Mouse (Mus musculus) CH12.LX (cell line): Measurements from ENCODE around the gene Vps51. TPM values are rescaled to one million over a fixed set of nuclear protein-coding genes. Genes with fewer than 3 reads are reported as not detected.

Experiments used
- DNase-seq: peaks from one replicate; pipeline ENCODE4 v3.0.0-alpha.2; 2013; ENCODE audit errors: extremely low read depth
- H3K27ac ChIP-seq: 2 replicates; pipeline ENCODE4 v1.5.1; 2012; ENCODE audit warnings: low read depth, mild to moderate bottlenecking, control low read depth, moderate library complexity; ENCODE audit not compliant: insufficient read depth
- H3K27me3 ChIP-seq: replicated peaks from 2 replicates; pipeline ENCODE3; 2012; ENCODE audit warnings: inconsistent platforms
- H3K36me3 ChIP-seq, 2 experiments: replicated peaks in 1 of 2; 2 replicates each; pipeline versions ENCODE3 to v1.6.1; 2012; ENCODE audit warnings: inconsistent platforms in 1 of 2, low read length in 1 of 2, mild to moderate bottlenecking in 1 of 2, mixed read lengths in 1 of 2, moderate library complexity in 1 of 2; ENCODE audit not compliant: control insufficient read depth in 1 of 2, insufficient read depth in 1 of 2
- H3K4me1 ChIP-seq, 2 experiments: 2 replicates each; pipeline ENCODE4 v1.6.1; 2012; ENCODE audit warnings: inconsistent platforms in 1 of 2, moderate library complexity in 1 of 2; ENCODE audit not compliant: insufficient read depth in 2 of 2, control insufficient read depth in 1 of 2
- H3K4me2 ChIP-seq: 2 replicates; pipeline ENCODE4 v1.6.1; 2012; ENCODE audit warnings: low read depth, mild to moderate bottlenecking, control low read depth; ENCODE audit not compliant: poor library complexity, insufficient read depth, severe bottlenecking
- H3K4me3 ChIP-seq, 3 experiments: fragments of 150-350 bp in 1 of 3; sonication (generic) in 1 of 3; replicated peaks in 1 of 3; 2 replicates each; pipeline versions ENCODE3 to v1.5.1; 2011 to 2012; ENCODE audit warnings: low read depth in 2 of 3, low read length in 2 of 3, mild to moderate bottlenecking in 2 of 3, moderate library complexity in 2 of 3, control low read depth in 1 of 3, improper control_type of control experiment in 1 of 3, inconsistent platforms in 1 of 3, mixed read lengths in 1 of 3; ENCODE audit not compliant: poor library complexity in 1 of 3
- H3K79me2 ChIP-seq: replicated peaks from 2 replicates; pipeline ENCODE4 v1.6.1; 2012; ENCODE audit warnings: mild to moderate bottlenecking, moderate library complexity; ENCODE audit not compliant: control insufficient read depth, poor library complexity, insufficient read depth, severe bottlenecking; ENCODE audit errors: extremely low read depth
- H3K9ac ChIP-seq: 2 replicates; pipeline ENCODE4 v1.6.1; 2012; ENCODE audit warnings: low read depth, mild to moderate bottlenecking, control low read depth, moderate library complexity; ENCODE audit not compliant: insufficient read depth
- H3K9me3 ChIP-seq: replicated peaks from 2 replicates; pipeline ENCODE3; 2012; ENCODE audit warnings: low read length, inconsistent platforms, mixed read lengths
- CHD2 ChIP-seq: IDR thresholded peaks from 2 replicates; pipeline ENCODE4 v1.6.1; 2011; ENCODE audit warnings: low read length, improper control_type of control experiment
- CTCF ChIP-seq, 2 experiments: IDR thresholded peaks in 1 of 2; conservative IDR thresholded peaks in 1 of 2; 2 replicates each; pipeline ENCODE4 v1.5.1; 2011 to 2012; ENCODE audit warnings: low read depth in 2 of 2, low read length in 2 of 2, improper control_type of control experiment in 1 of 2, inconsistent platforms in 1 of 2, mild to moderate bottlenecking in 1 of 2, moderate library complexity in 1 of 2
- E2F4 ChIP-seq: IDR thresholded peaks from 2 replicates; pipeline ENCODE4 v1.6.1; 2011; ENCODE audit warnings: low read depth, low read length, improper control_type of control experiment; ENCODE audit not compliant: insufficient replicate concordance
- GABPA ChIP-seq: IDR thresholded peaks from 2 replicates; pipeline ENCODE4 v1.6.1; 2012; ENCODE audit warnings: low read depth, low read length, improper control_type of control experiment, inconsistent platforms; ENCODE audit not compliant: insufficient replicate concordance
- HCFC1 ChIP-seq: IDR thresholded peaks from 2 replicates; pipeline ENCODE4 v1.6.1; 2012; ENCODE audit warnings: low read depth, mild to moderate bottlenecking, inconsistent platforms, low read length, improper control_type of control experiment
- KAT2A ChIP-seq: IDR thresholded peaks from 2 replicates; pipeline ENCODE4 v1.6.1; 2012; ENCODE audit warnings: low read length, improper control_type of control experiment, inconsistent platforms; ENCODE audit not compliant: insufficient replicate concordance
- MAX ChIP-seq: IDR thresholded peaks from 2 replicates; pipeline ENCODE4 v1.6.1; 2011; ENCODE audit warnings: low read length, improper control_type of control experiment
- MAZ ChIP-seq: IDR thresholded peaks from 2 replicates; pipeline ENCODE4 v1.6.1; 2012; ENCODE audit warnings: low read depth, mild to moderate bottlenecking, inconsistent platforms, low read length, improper control_type of control experiment, moderate library complexity
- MEF2A ChIP-seq: IDR thresholded peaks from 2 replicates; pipeline ENCODE4 v1.6.1; 2014; ENCODE audit warnings: low read depth, mild to moderate bottlenecking, inconsistent platforms, low read length, improper control_type of control experiment, borderline replicate concordance
- MXI1 ChIP-seq: IDR thresholded peaks from 2 replicates; pipeline ENCODE4 v1.6.1; 2011; ENCODE audit warnings: mild to moderate bottlenecking, low read depth, low read length, improper control_type of control experiment
- MYC ChIP-seq: IDR thresholded peaks from 2 replicates; pipeline ENCODE4 v1.6.1; 2011; ENCODE audit warnings: low read depth, mild to moderate bottlenecking, improper control_type of control experiment, low read length
- NELFE ChIP-seq: IDR thresholded peaks from 2 replicates; pipeline ENCODE4 v1.6.1; 2011; ENCODE audit warnings: low read depth, low read length, improper control_type of control experiment
- NRF1 ChIP-seq: IDR thresholded peaks from 2 replicates; pipeline ENCODE4 v1.6.1; 2014; ENCODE audit warnings: low read depth, mild to moderate bottlenecking, inconsistent platforms, low read length, improper control_type of control experiment, moderate library complexity
- POLR2A ChIP-seq: IDR thresholded peaks from 2 replicates; pipeline ENCODE4 v1.6.1; 2011; ENCODE audit warnings: low read depth, mild to moderate bottlenecking, improper control_type of control experiment, low read length
- POLR2AphosphoS2 ChIP-seq: IDR thresholded peaks from 2 replicates; pipeline ENCODE4 v1.6.1; 2011; ENCODE audit warnings: low read depth, low read length, improper control_type of control experiment
- RCOR1 ChIP-seq: conservative IDR thresholded peaks from 2 replicates; pipeline ENCODE4 v1.6.1; 2012; ENCODE audit warnings: low read depth, mild to moderate bottlenecking, inconsistent platforms, low read length, improper control_type of control experiment
- SIN3A ChIP-seq: IDR thresholded peaks from 2 replicates; pipeline ENCODE4 v1.6.1; 2012; ENCODE audit warnings: low read length, improper control_type of control experiment, inconsistent platforms
- TBP ChIP-seq: conservative IDR thresholded peaks from 2 replicates; pipeline ENCODE4 v1.6.1; 2011; ENCODE audit warnings: low read depth, low read length, improper control_type of control experiment
- TCF12 ChIP-seq: IDR thresholded peaks from 2 replicates; pipeline ENCODE4 v1.6.1; 2014; ENCODE audit warnings: low read depth, mild to moderate bottlenecking, inconsistent platforms, low read length, improper control_type of control experiment
- USF1 ChIP-seq: IDR thresholded peaks from 2 replicates; pipeline ENCODE4 v1.6.1; 2014; ENCODE audit warnings: low read depth, mild to moderate bottlenecking, inconsistent platforms, low read length, improper control_type of control experiment
- USF2 ChIP-seq: conservative IDR thresholded peaks from 2 replicates; pipeline ENCODE4 v1.6.1; 2011; ENCODE audit warnings: low read depth, low read length, improper control_type of control experiment
- ZC3H11A ChIP-seq: IDR thresholded peaks from 2 replicates; pipeline ENCODE4 v1.6.1; 2012; ENCODE audit warnings: low read depth, mild to moderate bottlenecking, inconsistent platforms, low read length, improper control_type of control experiment
- ZMIZ1 ChIP-seq: IDR thresholded peaks from 2 replicates; pipeline ENCODE4 v1.6.1; 2012; ENCODE audit warnings: low read depth, mild to moderate bottlenecking, inconsistent platforms, low read length, improper control_type of control experiment
- dilution Hi-C: fragments of 300-500 bp; cut with MboI; formaldehyde crosslinking; loops from 2 replicates; pipeline ENCODE4 v1.14.3; 2020; ENCODE audit warnings: low sequenced_read_pairs; ENCODE audit not compliant: extremely low pct_unique_long_range_greater_than_20kb, extremely low pct_ligation_motif_present
- in situ Hi-C: fragments of 300-500 bp; cut with MboI; formaldehyde crosslinking; loops from 3 replicates; pipeline ENCODE4 v1.14.3; 2019; ENCODE audit warnings: low sequenced_read_pairs, low pct_ligation_motif_present, low pct_unique_long_range_greater_than_20kb, mixed read lengths
- polyA plus RNA-seq: library from polyadenylated mRNA; unstranded; fragments of >175 nt; gene quantifications from 2 replicates; pipeline ENCODE4 v1.2.1, GENCODE M21; 2012; ENCODE audit warnings: low read depth; ENCODE audit not compliant: insufficient read length
- total RNA-seq, 2 experiments: library from RNA; depleted of rRNA; stranded (reverse); fragments of 300-350 nt in 1 of 2; fragments of >200 nt in 1 of 2; gene quantifications; 2 replicates each; pipeline ENCODE4 v1.2.3; 2012 to 2014

Vps51 gene
- total and polyA plus RNA-seq, 3 experiments, result 37.7 to 51.2 (median 48.2) TPM

- DNase-seq, result no peak
- Histone ChIP-seq H3K4me3 (no peak overlapping the region), H3K27ac (no peak overlapping the region), H3K36me3 (peaks cover 48 to 73% of the 10 kb centered on the region in 2 experiments), H3K4me2 (no peak overlapping the region), H3K9ac (no peak overlapping the region), H3K79me2 (peaks cover 17% of the 10 kb centered on the region), H3K27me3 (no peaks in the 10 kb centered on the region), H3K4me1 (peaks cover 9 to 37% of the 10 kb centered on the region in 2 experiments), H3K9me3 (no peaks in the 10 kb centered on the region)
- TF ChIP-seq MEF2A, result no peak
- TF ChIP-seq SIN3A, result no peak
- no peak for TF ChIP-seq TCF12
- no peak for TF ChIP-seq MAX
- no peak for TF ChIP-seq NELFE
- no peak for TF ChIP-seq USF1
- TF ChIP-seq GABPA, result no peak
- TF ChIP-seq RCOR1, result no peak
- in situ Hi-C loops, result no loop called here
- dilution Hi-C loops, result no loop called here
Measured at GRCm38 (mm10) chr19:6071261-6071660, 5.8 kb downstream of the Vps51 start.

DNA sequence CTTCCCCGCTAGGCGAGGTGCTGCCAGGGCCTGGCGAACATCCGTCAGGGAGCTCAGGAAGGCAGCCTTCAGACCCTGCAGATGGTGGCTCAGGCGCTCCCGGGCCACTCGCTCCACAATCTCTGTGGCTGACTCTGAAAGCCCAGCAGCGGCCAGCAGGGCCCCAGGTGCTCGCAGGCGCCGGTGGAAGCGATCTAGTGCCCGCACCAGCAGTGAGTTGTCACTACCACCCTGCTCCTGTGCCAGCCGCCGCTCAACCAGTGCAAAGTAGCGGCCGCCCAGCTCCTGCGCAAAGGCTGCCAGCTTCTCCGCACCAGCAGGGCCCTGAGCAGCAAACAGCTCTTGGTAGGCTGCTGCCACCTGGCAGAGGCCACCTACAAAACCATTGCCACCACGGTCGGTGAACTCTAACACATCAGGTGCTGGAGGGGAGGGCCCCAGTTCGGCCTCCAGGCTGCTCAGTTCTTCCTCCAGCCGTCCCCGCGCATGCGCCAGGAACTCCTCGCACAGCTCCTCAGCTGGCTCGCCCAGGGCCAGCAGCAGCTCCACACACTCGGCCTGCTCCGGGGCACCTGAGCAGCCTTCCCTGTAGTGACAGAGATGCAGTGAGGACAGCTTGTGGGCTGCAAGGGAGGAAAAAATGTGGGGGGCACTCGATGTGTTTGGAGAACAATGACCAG lies 6.3 kb downstream of the Vps51 start:
- dilution Hi-C loops (no loop called here), in situ Hi-C loops (no loop called here)
- Histone ChIP-seq H3K4me2 (no peak overlapping the region), H3K79me2 (peaks cover 11% of the 10 kb centered on the region), H3K27ac (no peak overlapping the region), H3K4me1 (peaks cover 8 to 33% of the 10 kb centered on the region in 2 experiments), H3K4me3 (no peak overlapping the region), H3K36me3 (peaks cover 48 to 73% of the 10 kb centered on the region in 2 experiments), H3K9me3 (no peaks in the 10 kb centered on the region), H3K9ac (no peak overlapping the region), H3K27me3 (no peaks in the 10 kb centered on the region)
- TF ChIP-seq POLR2A, result no peak
- DNase-seq, result no peak

GRCm38 (mm10) chr19:6069851-6070250 lies 7.2 kb downstream of the Vps51 start:
- H3K27ac ChIP-seq, result no peak overlapping the region
- dilution Hi-C loops, result no loop called here

More at GRCm38 (mm10) chr19:6069851-6070250, 7.2 kb downstream of the Vps51 start:
- no peak overlapping the region for H3K4me3 ChIP-seq
- in situ Hi-C loops, result loop anchor here (10.0 kb wide), 1 partner anchor 105 kb away; the partner anchor contains the start of gene Pola2
- no peak for DNase-seq
- no peaks in the 10 kb centered on the region for H3K9me3 ChIP-seq
- no peak overlapping the region for H3K4me2 ChIP-seq
- peaks cover 8 to 25% of the 10 kb centered on the region in 2 experiments for H3K4me1 ChIP-seq
- H3K27me3 ChIP-seq, result no peaks in the 10 kb centered on the region
- TF ChIP-seq MXI1 (no peak), CHD2 (no peak), MAZ (no peak), TCF12 (no peak), ZC3H11A (no peak), KAT2A (no peak), MYC (no peak), E2F4 (no peak), NRF1 (no peak), NELFE (no peak), USF2 (no peak), RCOR1 (no peak), SIN3A (no peak), USF1 (no peak), ZMIZ1 (no peak), MAX (no peak), HCFC1 (no peak), CTCF (conservative IDR thresholded peaks at IDR 0.05 in 1 of 2, IDR thresholded peaks at IDR 0.05 in 1 of 2; ENCODE audit: low read depth in 2 of 2, low read length in 2 of 2) (no peak), TBP (no peak), POLR2AphosphoS2 (no peak)
- H3K79me2 ChIP-seq, result 0 out of 2 replicates have a peak, but pooled peaks cover 5% of the 10 kb centered on the region
- peaks cover 47 to 65% of the 10 kb centered on the region in 2 experiments for H3K36me3 ChIP-seq
- H3K9ac ChIP-seq, result no peak overlapping the region
